Mouse (Mus musculus) stomach, embryonic 16.5 days (tissue): Measurements from ENCODE around the gene Hoxd8. TPM values are rescaled to one million over a fixed set of nuclear protein-coding genes. Genes with fewer than 3 reads are reported as not detected.
A peak's percentile ranks its signal among the peaks of the same experiment; 100 is the strongest.

ENCODE experiments used
- ATAC-seq: fragments of 200-750 bp; cut with Nextera tagmentation; 2 replicates; pipeline ENCODE4 v1.8.0; 2017; ENCODE audit warnings: moderate number of reproducible peaks, moderate TSS enrichment; ENCODE audit not compliant: insufficient read depth, low FRiP score
- H3K27ac ChIP-seq: fragments of 300-500 bp; sonication (generic); 2 replicates; pipeline ENCODE4 v1.5.1; 2014; ENCODE audit warnings: low read length
- H3K27me3 ChIP-seq: fragments of 300-500 bp; sonication (generic); 2 replicates; pipeline ENCODE4 v1.6.1; 2014; ENCODE audit warnings: low read length, control low read depth, mixed read lengths; ENCODE audit not compliant: control insufficient read depth, insufficient read depth
- H3K36me3 ChIP-seq: fragments of 300-500 bp; sonication (generic); 2 replicates; pipeline ENCODE4 v1.6.1; 2014; ENCODE audit warnings: low read length; ENCODE audit not compliant: control insufficient read depth, insufficient read depth
- H3K4me1 ChIP-seq: fragments of 300-500 bp; sonication (generic); 2 replicates; pipeline ENCODE4 v1.6.1; 2014; ENCODE audit warnings: low read length, control low read depth, mixed read lengths; ENCODE audit not compliant: control insufficient read depth, insufficient read depth
- H3K4me2 ChIP-seq: fragments of 300-500 bp; sonication (generic); 2 replicates; pipeline ENCODE4 v1.6.1; 2014; ENCODE audit warnings: low read depth, low read length, mixed read lengths
- H3K4me3 ChIP-seq: fragments of 300-500 bp; sonication (generic); replicated peaks from 2 replicates; pipeline ENCODE4 v1.5.1; 2014; ENCODE audit warnings: mild to moderate bottlenecking, low read length
- H3K9ac ChIP-seq: fragments of 300-500 bp; sonication (generic); 2 replicates; pipeline ENCODE4 v1.6.1; 2014; ENCODE audit warnings: low read length
- H3K9me3 ChIP-seq: fragments of 300-500 bp; sonication (generic); replicated peaks from 2 replicates; pipeline ENCODE4 v1.6.1; 2016; ENCODE audit warnings: low read length, control low read depth; ENCODE audit not compliant: control insufficient read depth
- WGBS: fragments of 180-500 bp; shearing (Covaris S2); extraction: QIAGEN DNeasy Blood & Tissue Kit; methylation state at CpG from one replicate; pipeline ENCODE4 v1.1.7; 2014; 5-methylcytosine and 5-hydroxymethylcytosine counted together
- polyA plus RNA-seq: library from polyadenylated mRNA; unstranded; fragments of >200 nt; fragmentation: Nextera tagmentation; extraction: Ambion mirVana; gene quantifications from 2 replicates; pipeline ENCODE4 v1.2.1, GENCODE M21; 2015

The Hoxd8 gene
- polyA plus RNA-seq, 1 experiment from 2014 or later = 1.7 TPM

- Histone ChIP-seq H3K9ac (no peak overlapping the region), H3K4me3 (no peak overlapping the region), H3K4me2 (no peak overlapping the region), H3K36me3 (no peaks in the 10 kb centered on the region), H3K27me3 (peaks cover 88% of the 10 kb centered on the region), H3K27ac (no peak overlapping the region), H3K9me3 (no peaks in the 10 kb centered on the region), H3K4me1 (0 out of 2 replicates have a peak, but pooled peaks cover 5% of the 10 kb centered on the region)
- no peak for ATAC-seq
- 14% methylated on average over 5 of the region's 5 CpGs for WGBS
Observed at GRCm38 (mm10) chr2:74709465-74710419, 5.3 kb downstream of the Hoxd8 start.

- Histone ChIP-seq H3K27me3 (peaks cover 88% of the 10 kb centered on the region), H3K9ac (no peak overlapping the region), H3K4me1 (0 out of 2 replicates have a peak, but pooled peaks cover 2% of the 10 kb centered on the region), H3K9me3 (no peaks in the 10 kb centered on the region), H3K4me3 (no peak overlapping the region; the same call in 1 of the 2 replicates), H3K27ac (no peak overlapping the region), H3K4me2 (no peak overlapping the region), H3K36me3 (no peaks in the 10 kb centered on the region)
- ATAC-seq = no peak
- WGBS = 2% methylated on average over 16 of the region's 16 CpGs
Observed at GRCm38 (mm10) chr2:74710929-74711543, 6.6 kb downstream of the Hoxd8 start.

- Histone ChIP-seq H3K27me3 (peaks cover 90% of the 10 kb centered on the region), H3K4me1 (0 out of 2 replicates have a peak, but pooled peaks cover 2% of the 10 kb centered on the region), H3K36me3 (no peaks in the 10 kb centered on the region), H3K4me2 (peak within 1 kb of the TSS; percentile 46), H3K4me3 (peak within 1 kb of the TSS; percentile 43), H3K27ac (no peak within 1 kb of the TSS), H3K9ac (peak within 1 kb of the TSS; percentile 57), H3K9me3 (no peaks in the 10 kb centered on the region)
- ATAC-seq = no peak
- under 1% methylated on average over 65 of the region's 65 CpGs for WGBS
Observed at GRCm38 (mm10) chr2:74711721-74712621, 7.6 kb downstream of the Hoxd8 start, which contains the start of the genes Hoxd3 and Hoxd4. Gene Hoxd3 (plus strand): TSS chr2:74711927. Gene Hoxd4 (plus strand): TSS chr2:74711929.

GRCm38 (mm10) chr2:74713239-74714150 is 9.1 kb downstream of the Hoxd8 start:
- no peak for ATAC-seq
- no peak overlapping the region for H3K9ac ChIP-seq
- H3K27ac ChIP-seq = no peak overlapping the region
- 14% methylated on average over 19 of the region's 19 CpGs for WGBS
- no peaks in the 10 kb centered on the region for H3K36me3 ChIP-seq
- no peaks in the 10 kb centered on the region for H3K9me3 ChIP-seq
- no peak overlapping the region for H3K4me3 ChIP-seq
- peaks cover 90% of the 10 kb centered on the region for H3K27me3 ChIP-seq
- H3K4me2 ChIP-seq = 0 out of 2 replicates have a peak overlapping the region, but pooled peaks have one; percentile 3
- 0 out of 2 replicates have a peak, but pooled peaks cover 2% of the 10 kb centered on the region for H3K4me1 ChIP-seq

GRCm38 (mm10) chr2:74714156-74714789 is 9.9 kb downstream of the Hoxd8 start:
- Histone ChIP-seq H3K4me2 (no peak overlapping the region), H3K4me3 (no peak overlapping the region), H3K27me3 (peaks cover 89% of the 10 kb centered on the region), H3K9ac (no peak overlapping the region), H3K36me3 (no peaks in the 10 kb centered on the region), H3K27ac (no peak overlapping the region), H3K4me1 (0 out of 2 replicates have a peak, but pooled peaks cover 2% of the 10 kb centered on the region), H3K9me3 (no peaks in the 10 kb centered on the region)
- WGBS = 12% methylated on average over 18 of the region's 18 CpGs
- ATAC-seq = no peak

GRCm38 (mm10) chr2:74714881-74715280 is 10.5 kb downstream of the Hoxd8 start:
- 0 out of 2 replicates have a peak, but pooled peaks cover 2% of the 10 kb centered on the region for H3K4me1 ChIP-seq
- no peak overlapping the region for H3K9ac ChIP-seq
- no peak overlapping the region for H3K4me2 ChIP-seq
- no peak overlapping the region for H3K4me3 ChIP-seq
- peaks cover 89% of the 10 kb centered on the region for H3K27me3 ChIP-seq
- 2% methylated on average over 14 of the region's 14 CpGs for WGBS
- ATAC-seq = no peak
- no peaks in the 10 kb centered on the region for H3K36me3 ChIP-seq
- 0 out of 2 replicates have a peak overlapping the region, but pooled peaks have one; percentile 1 for H3K27ac ChIP-seq
- H3K9me3 ChIP-seq = no peaks in the 10 kb centered on the region

GRCm38 (mm10) chr2:74715504-74716241 is 11.3 kb downstream of the Hoxd8 start:
- no peaks in the 10 kb centered on the region for H3K36me3 ChIP-seq
- H3K4me2 ChIP-seq = peak overlapping the region; percentile 52
- H3K9me3 ChIP-seq = no peaks in the 10 kb centered on the region
- ATAC-seq = peak; percentile 68
- H3K27me3 ChIP-seq = peaks cover 89% of the 10 kb centered on the region
- peak overlapping the region; percentile 26; the same call in 1 of the 2 replicates for H3K4me3 ChIP-seq
- WGBS = 3% methylated on average over 26 of the region's 26 CpGs
- H3K4me1 ChIP-seq = 0 out of 2 replicates have a peak, but pooled peaks cover 2% of the 10 kb centered on the region
- H3K9ac ChIP-seq = no peak overlapping the region
- no peak overlapping the region for H3K27ac ChIP-seq
